Mouse (Mus musculus): ENCODE data around the gene Iqsec1.
"Not testable (repeated sequence)": the region's sequence is repeated elsewhere in the genome, so short reads cannot be mapped to it uniquely, and the experiment has no call there.

Iqsec1 gene

GRCm38 (mm10) chr6:90643057-90643456 lies 345.4 kb downstream of the Iqsec1 start:
- DNase-seq: no peak

- DNase-seq: no peak
These were observed 352.9 kb downstream of the Iqsec1 start for GRCm38 (mm10) chr6:90635611-90636010.

- no peak for DNase-seq
These were observed 353.4 kb downstream of the Iqsec1 start for GRCm38 (mm10) chr6:90635081-90635480.

GRCm38 (mm10) chr6:90632526-90632925 lies 356.0 kb downstream of the Iqsec1 start:
- not testable (repeated sequence) for DNase-seq

- DNase-seq: no peak
These were observed 358.1 kb downstream of the Iqsec1 start for GRCm38 (mm10) chr6:90630427-90630826.

- no peak for DNase-seq
These were observed 359.0 kb downstream of the Iqsec1 start for GRCm38 (mm10) chr6:90629506-90629905.

GRCm38 (mm10) chr6:90627556-90627955 lies 360.9 kb downstream of the Iqsec1 start:
- no peak for DNase-seq

GRCm38 (mm10) chr6:90625207-90625994 lies 363.1 kb downstream of the Iqsec1 start:
- no peak for DNase-seq

- no peak for DNase-seq
These were observed 363.8 kb downstream of the Iqsec1 start for GRCm38 (mm10) chr6:90624733-90625132.

GRCm38 (mm10) chr6:90624184-90624583 lies 364.3 kb downstream of the Iqsec1 start:
- no peak for DNase-seq

GRCm38 (mm10) chr6:90623456-90623836 lies 365.0 kb downstream of the Iqsec1 start:
- DNase-seq: no peak

GRCm38 (mm10) chr6:90622758-90623455 lies 365.6 kb downstream of the Iqsec1 start:
- DNase-seq: no peak

- DNase-seq: no peak
These were observed 366.9 kb downstream of the Iqsec1 start for GRCm38 (mm10) chr6:90621584-90621890.

GRCm38 (mm10) chr6:90620791-90621583 lies 367.5 kb downstream of the Iqsec1 start:
- DNase-seq: no peak

GRCm38 (mm10) chr6:90619936-90620335 lies 368.5 kb downstream of the Iqsec1 start:
- no peak for DNase-seq

- DNase-seq: peak in 1 of 2 experiments; percentile 29
These were observed 369.5 kb downstream of the Iqsec1 start for GRCm38 (mm10) chr6:90618821-90619636.

GRCm38 (mm10) chr6:90618274-90618673 lies 370.2 kb downstream of the Iqsec1 start:
- no peak for DNase-seq

GRCm38 (mm10) chr6:90616481-90616880 lies 372.0 kb downstream of the Iqsec1 start:
- no peak for DNase-seq

- no peak for DNase-seq
These were observed 372.5 kb downstream of the Iqsec1 start for GRCm38 (mm10) chr6:90615991-90616390.

- DNase-seq: no peak
These were observed 373.1 kb downstream of the Iqsec1 start for GRCm38 (mm10) chr6:90615362-90615761.

GRCm38 (mm10) chr6:90613277-90613676 lies 375.2 kb downstream of the Iqsec1 start:
- no peak for DNase-seq

GRCm38 (mm10) chr6:90610248-90610647 lies 378.2 kb downstream of the Iqsec1 start:
- DNase-seq: no peak

- no peak for DNase-seq
These were observed 380.3 kb downstream of the Iqsec1 start for GRCm38 (mm10) chr6:90608186-90608585.

Data from kidney, adult 8-10 months (tissue).